Mouse (Mus musculus) induced T-regulatory cell, adult 2 months (primary cell): Measurements from ENCODE around the gene Vinac1.

Experiments
- DNase-seq: peaks from one replicate; pipeline ENCODE4 v3.0.0-alpha.2; 2012; ENCODE audit warnings: low read depth

Gene Vinac1

GRCm38 (mm10) chr2:129038937-129039631 lies 8.9 kb downstream of the Vinac1 start:
- no peak for DNase-seq

GRCm38 (mm10) chr2:129038426-129038936 lies 9.5 kb downstream of the Vinac1 start:
- no peak for DNase-seq

GRCm38 (mm10) chr2:129035381-129035780 lies 12.6 kb downstream of the Vinac1 start:
- no peak for DNase-seq

- no peak for DNase-seq
These were observed 23.2 kb downstream of the Vinac1 start for GRCm38 (mm10) chr2:129024820-129025219.

- no peak for DNase-seq
These were observed 27.9 kb downstream of the Vinac1 start for GRCm38 (mm10) chr2:129020106-129020505.

GRCm38 (mm10) chr2:129008867-129009266 lies 39.1 kb downstream of the Vinac1 start:
- peak; percentile 34 for DNase-seq

GRCm38 (mm10) chr2:129006194-129006749 lies 41.7 kb downstream of the Vinac1 start:
- DNase-seq, result no peak

GRCm38 (mm10) chr2:129004872-129005271 lies 43.1 kb downstream of the Vinac1 start:
- DNase-seq, result no peak

- DNase-seq, result no peak
These were observed 63.2 kb downstream of the Vinac1 start for GRCm38 (mm10) chr2:128984746-128985145.

GRCm38 (mm10) chr2:128975572-128975971 lies 72.4 kb downstream of the Vinac1 start:
- no peak for DNase-seq
